Mouse (Mus musculus) mesoderm, embryonic 11.5 days (tissue): ENCODE data around the gene 4930544D05Rik.

Experiments
- DNase-seq: peaks from one replicate; pipeline ENCODE4 v3.0.0-alpha.2; 2012; ENCODE audit warnings: low read depth, low spot score

4930544D05Rik gene

GRCm38 (mm10) chr11:70643051-70643450 is 27.4 kb downstream of the 4930544D05Rik start:
- no peak for DNase-seq

DNA sequence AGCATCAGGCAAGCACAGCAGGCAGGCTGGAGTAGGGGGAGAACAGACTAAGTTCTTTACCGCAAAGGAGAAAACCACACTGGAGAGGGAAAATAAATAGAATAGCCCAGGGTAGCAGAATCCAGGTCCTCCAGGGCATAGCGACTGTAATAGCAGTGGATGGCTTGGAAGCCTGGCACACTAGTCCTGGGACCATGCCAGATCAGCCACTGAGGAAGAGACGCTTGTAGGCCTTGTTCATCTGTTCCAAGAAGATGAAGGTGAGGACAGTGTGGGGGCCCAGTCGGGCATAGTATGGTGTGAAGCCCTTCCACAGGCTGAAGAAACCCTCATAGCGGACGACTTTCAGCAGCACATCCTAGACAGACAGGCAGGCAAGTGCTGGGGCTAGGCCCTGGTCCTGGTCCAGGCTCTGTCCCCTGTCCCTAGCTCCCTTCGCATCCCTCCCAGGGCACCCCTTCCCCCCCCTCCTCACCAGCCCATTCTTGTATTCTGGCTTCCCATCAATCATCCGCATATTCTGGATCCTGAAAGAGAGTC is 29.0 kb downstream of the 4930544D05Rik start:
- no peak for DNase-seq

GRCm38 (mm10) chr11:70645461-70646258 is 30.0 kb downstream of the 4930544D05Rik start:
- DNase-seq, result no peak

DNA sequence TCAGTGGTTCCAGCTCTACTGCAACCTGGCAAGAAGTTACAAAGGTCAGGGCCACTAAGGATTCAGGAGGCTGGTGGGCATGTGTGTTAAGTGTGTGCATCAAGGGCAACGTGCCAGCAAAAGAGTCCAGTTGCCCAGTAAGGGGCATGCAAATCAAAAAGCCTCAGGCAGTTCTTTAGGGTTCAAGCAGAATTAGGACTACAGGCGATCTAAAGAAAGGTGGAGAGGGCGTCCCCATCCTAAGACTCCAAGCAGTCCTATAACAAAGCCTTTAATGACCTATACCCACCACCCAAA is 30.6 kb downstream of the 4930544D05Rik start:
- no peak for DNase-seq

DNA sequence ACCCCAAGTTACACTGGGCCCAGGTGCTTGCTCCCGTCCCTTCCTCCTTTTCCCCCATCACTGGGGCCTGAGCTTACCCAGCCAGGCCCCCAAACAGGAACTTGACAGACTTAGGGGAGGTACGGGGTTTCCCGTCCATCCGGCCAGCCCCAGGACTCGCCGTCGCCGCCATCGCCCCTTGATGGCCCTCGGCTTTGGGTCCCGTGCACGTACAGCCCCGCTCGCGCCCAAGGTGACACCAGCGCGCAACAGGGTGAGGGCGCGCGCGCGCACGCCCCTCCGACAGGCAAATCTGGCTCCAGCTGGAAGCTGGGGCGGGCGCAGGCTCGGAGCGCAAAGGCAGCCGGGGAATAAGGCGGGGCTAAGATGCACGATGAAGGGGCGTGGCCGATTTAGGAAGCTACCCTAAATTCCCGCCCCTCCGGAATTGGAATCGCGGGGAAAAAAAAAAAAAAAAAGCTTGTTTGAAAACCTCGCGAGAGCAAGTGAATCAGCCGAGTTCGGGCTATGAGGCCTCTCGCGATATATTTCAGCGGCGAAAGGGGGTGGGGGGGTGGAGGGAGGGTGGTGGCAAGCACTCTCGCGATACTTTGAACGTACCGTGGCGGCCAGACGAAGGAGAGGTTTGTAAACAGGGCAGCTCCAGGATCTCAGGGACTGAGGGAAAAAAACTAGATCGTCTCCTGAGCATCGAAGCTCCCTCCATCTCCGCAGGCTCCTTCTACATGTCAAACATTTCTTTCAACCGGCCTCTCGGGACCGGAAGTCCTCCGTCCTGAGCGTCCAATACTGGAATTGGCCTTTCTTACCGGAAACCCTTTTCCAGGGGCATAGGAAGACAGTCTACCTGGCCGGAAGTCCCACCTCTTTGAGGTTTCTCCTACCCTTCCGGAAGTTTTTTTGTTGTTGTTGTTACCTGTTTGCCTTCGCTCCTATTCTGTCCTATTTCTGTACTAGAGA is 31.3 kb downstream of the 4930544D05Rik start, which contains the start of the genes Rnf167 and Slc25a11:
TSS of gene Rnf167 (plus strand) at position 545 of the 960 bp plus-strand sequence.
TSS of gene Slc25a11 (minus strand) at position 789 of the 960 bp plus-strand sequence.
- peak; percentile 99 for DNase-seq

- DNase-seq, result no peak
Observed at GRCm38 (mm10) chr11:70647716-70648420, 32.2 kb downstream of the 4930544D05Rik start.

DNA sequence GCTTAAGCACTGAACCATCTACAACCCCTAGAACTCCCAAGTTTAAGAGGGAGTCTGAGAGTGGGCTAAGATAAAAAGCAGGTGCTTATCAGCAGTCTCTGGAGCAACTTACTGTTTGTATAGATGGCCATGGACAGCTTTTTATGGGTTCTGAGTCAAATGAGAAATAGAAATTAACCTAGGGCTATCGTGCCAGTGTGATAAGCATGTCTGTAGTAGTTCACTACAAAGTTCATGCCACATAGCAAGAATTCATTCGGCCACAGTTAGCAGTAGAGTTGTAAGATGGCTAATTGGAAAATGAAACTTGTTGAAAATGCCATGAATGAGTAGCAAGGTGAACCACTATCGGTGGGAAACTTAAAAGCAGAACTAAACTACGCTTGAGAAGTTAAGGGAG is 32.9 kb downstream of the 4930544D05Rik start:
- no peak for DNase-seq

GRCm38 (mm10) chr11:70649185-70649734 is 33.6 kb downstream of the 4930544D05Rik start:
- DNase-seq, result no peak

GRCm38 (mm10) chr11:70650322-70651175 is 34.9 kb downstream of the 4930544D05Rik start:
- no peak for DNase-seq

GRCm38 (mm10) chr11:70651391-70651790 is 35.7 kb downstream of the 4930544D05Rik start:
- no peak for DNase-seq

- peak; percentile 39 for DNase-seq
Observed at GRCm38 (mm10) chr11:70652029-70652883, 36.6 kb downstream of the 4930544D05Rik start.

GRCm38 (mm10) chr11:70652884-70653344 is 37.3 kb downstream of the 4930544D05Rik start:
- no peak for DNase-seq

- DNase-seq, result peak; percentile 75
Observed at GRCm38 (mm10) chr11:70653345-70654197, 37.9 kb downstream of the 4930544D05Rik start.

DNA sequence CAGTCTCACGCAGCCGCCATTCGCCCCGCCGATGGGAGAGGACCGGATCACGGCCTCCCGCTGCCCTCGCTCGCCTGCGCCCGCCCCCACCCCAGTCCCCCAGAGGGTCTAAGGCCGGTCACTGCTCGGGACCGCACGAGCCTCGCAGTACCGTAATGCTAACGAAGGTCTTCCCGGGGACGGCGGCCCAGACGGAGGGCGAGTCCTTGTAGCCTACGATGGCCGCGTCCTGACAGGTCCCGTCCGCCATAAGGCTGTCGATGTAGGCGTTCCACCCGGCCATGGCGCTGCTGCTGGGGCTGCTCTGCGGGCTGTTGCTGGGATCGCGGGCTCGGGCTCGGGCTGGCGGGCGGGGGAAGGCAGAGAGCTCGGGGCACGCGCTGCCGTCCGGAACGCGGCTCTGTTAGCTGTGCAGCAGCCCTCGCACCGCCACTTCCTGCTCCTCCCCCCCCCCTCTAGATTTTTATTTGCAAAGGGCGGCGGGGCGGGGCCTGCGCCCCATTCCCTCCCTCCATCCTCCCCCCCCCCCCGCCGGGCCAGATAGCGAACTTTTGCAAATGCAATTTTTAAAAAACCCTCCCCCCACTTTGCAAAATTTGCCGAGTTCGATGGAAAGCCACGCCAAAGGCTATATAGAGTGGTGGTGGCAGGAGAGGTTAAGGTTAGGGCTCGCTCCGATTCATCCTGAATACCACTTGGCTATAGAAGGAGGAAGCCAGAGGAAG is 38.7 kb downstream of the 4930544D05Rik start, which contains the start of gene Pfn1:
TSS of gene Pfn1 (minus strand) at position 447 of the 725 bp plus-strand sequence.
- peak; percentile 82 for DNase-seq

DNA sequence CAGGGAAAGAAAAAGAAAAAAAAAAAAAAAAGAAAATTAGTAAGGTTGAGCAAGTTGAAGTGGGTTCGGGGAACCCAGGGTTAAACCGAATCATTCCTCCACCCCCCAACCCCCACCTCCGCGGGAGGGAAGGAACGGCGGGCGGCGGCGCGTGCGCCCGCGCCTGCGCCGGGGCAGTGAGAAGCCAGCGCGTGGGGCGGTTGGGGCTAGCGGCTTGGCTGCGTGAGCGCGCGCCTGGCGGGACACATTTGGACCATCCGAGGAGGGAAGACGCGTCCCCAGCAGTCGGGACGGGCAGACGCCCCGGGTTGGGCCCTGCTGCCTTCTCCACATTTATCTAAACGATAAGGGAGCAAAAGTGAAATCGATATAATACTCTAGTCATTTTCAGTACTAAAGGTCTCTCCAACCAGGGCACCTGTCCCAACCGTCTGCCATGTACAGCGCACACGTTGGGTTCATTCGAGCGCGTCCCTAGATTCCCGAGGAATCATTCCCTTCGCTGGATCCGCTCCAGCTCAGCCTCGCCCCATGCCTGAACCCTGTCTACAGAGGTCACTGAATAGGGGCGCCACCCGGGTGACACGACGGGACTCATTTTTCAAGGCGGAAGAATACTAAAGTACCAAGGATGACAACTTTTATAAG is 39.4 kb downstream of the 4930544D05Rik start:
- DNase-seq, result peak; percentile 86

- peak; percentile 54 for DNase-seq
Observed at GRCm38 (mm10) chr11:70655571-70656455, 40.2 kb downstream of the 4930544D05Rik start.
